Mouse (Mus musculus) erythroblast, embryonic 14.5 days (primary cell): ENCODE measurements around the gene Asb1. TPM values are rescaled to one million over a fixed set of nuclear protein-coding genes. Genes with fewer than 3 reads are reported as not detected.

Experiments
- H3K27me3 ChIP-seq: 2 replicates; pipeline ENCODE4 v1.6.1; 2012; ENCODE audit warnings: inconsistent platforms; ENCODE audit not compliant: control insufficient read depth
- H3K36me3 ChIP-seq: 2 replicates; pipeline ENCODE4 v1.6.1; 2012; ENCODE audit warnings: mild to moderate bottlenecking, inconsistent platforms; ENCODE audit not compliant: control insufficient read depth
- H3K4me1 ChIP-seq: 2 replicates; pipeline ENCODE4 v1.6.1; 2012; ENCODE audit warnings: inconsistent platforms; ENCODE audit not compliant: control insufficient read depth
- H3K4me3 ChIP-seq: replicated peaks from 2 replicates; pipeline ENCODE3; 2012; ENCODE audit warnings: moderate library complexity, mild to moderate bottlenecking, inconsistent platforms
- H3K9me3 ChIP-seq: 2 replicates; pipeline ENCODE4 v1.6.1; 2012; ENCODE audit warnings: low read length, inconsistent platforms, mixed read lengths; ENCODE audit not compliant: control insufficient read depth
- GATA1 ChIP-seq: IDR thresholded peaks from 2 replicates; pipeline ENCODE4 v1.6.1; 2012; ENCODE audit warnings: low read length, inconsistent platforms, mixed read lengths
- TAL1 ChIP-seq: IDR thresholded peaks from 3 replicates; pipeline ENCODE4 v1.6.1; 2012; ENCODE audit warnings: low read length, inconsistent platforms, mixed read lengths
- polyA plus RNA-seq: library from polyadenylated mRNA; stranded (reverse); fragments of >175 nt; gene quantifications from 2 replicates; pipeline ENCODE4 v1.2.3, GENCODE M21; 2012

Gene Asb1
- 0.63 and 3.0 TPM in 2 replicates for polyA plus RNA-seq

- Histone ChIP-seq H3K4me1 (peaks cover 84% of the 10 kb centered on the region), H3K4me3 (peak within 1 kb of the TSS; percentile 85), H3K9me3 (no peaks in the 10 kb centered on the region), H3K27me3 (no peaks in the 10 kb centered on the region), H3K36me3 (peaks cover 47% of the 10 kb centered on the region)
- TF ChIP-seq GATA1 (peak; percentile 56; the same call in 1 of the 2 replicates), TAL1 (no peak)
Measured at GRCm38 (mm10) chr1:91540271-91540826, at the start of gene Asb1. TSS of gene Asb1 (plus strand) at chr1:91540544.

GRCm38 (mm10) chr1:91492740-91493139 is 47.6 kb upstream of the Asb1 start:
- H3K9me3 ChIP-seq: no peaks in the 10 kb centered on the region
- TF ChIP-seq TAL1 (no peak), GATA1 (no peak)
- H3K36me3 ChIP-seq: no peaks in the 10 kb centered on the region
- H3K27me3 ChIP-seq: no peaks in the 10 kb centered on the region; the same call in 1 of the 2 replicates
- H3K4me3 ChIP-seq: no peak overlapping the region
- H3K4me1 ChIP-seq: peaks cover 26% of the 10 kb centered on the region

GRCm38 (mm10) chr1:91493938-91494337 is 46.4 kb upstream of the Asb1 start:
- no peak for TF ChIP-seq TAL1
- TF ChIP-seq GATA1: no peak
- Histone ChIP-seq H3K4me1 (peaks cover 26% of the 10 kb centered on the region), H3K4me3 (peak overlapping the region; percentile 89), H3K9me3 (no peaks in the 10 kb centered on the region), H3K27me3 (no peaks in the 10 kb centered on the region; the same call in 1 of the 2 replicates), H3K36me3 (peaks cover 3% of the 10 kb centered on the region)

GRCm38 (mm10) chr1:91494457-91495140 is 45.7 kb upstream of the Asb1 start, which contains the start of gene Traf3ip1:
TSS of gene Traf3ip1 (plus strand) at chr1:91494647.
- H3K4me1 ChIP-seq: peaks cover 26% of the 10 kb centered on the region
- peak within 1 kb of the TSS; percentile 89 for H3K4me3 ChIP-seq
- peaks cover 5% of the 10 kb centered on the region for H3K36me3 ChIP-seq
- no peaks in the 10 kb centered on the region for H3K9me3 ChIP-seq
- no peaks in the 10 kb centered on the region; the same call in 1 of the 2 replicates for H3K27me3 ChIP-seq
- no peak for TF ChIP-seq GATA1
- TF ChIP-seq TAL1: no peak

- Histone ChIP-seq H3K4me1 (peaks cover 26% of the 10 kb centered on the region), H3K36me3 (peaks cover 13% of the 10 kb centered on the region), H3K9me3 (no peaks in the 10 kb centered on the region), H3K27me3 (no peaks in the 10 kb centered on the region; the same call in 1 of the 2 replicates), H3K4me3 (peak overlapping the region; percentile 89)
- TF ChIP-seq GATA1 (no peak), TAL1 (no peak)
Measured at GRCm38 (mm10) chr1:91495321-91495720, 45.0 kb upstream of the Asb1 start.

- TF ChIP-seq GATA1 (no peak), TAL1 (no peak)
- no peak overlapping the region for H3K4me3 ChIP-seq
- H3K36me3 ChIP-seq: peaks cover 33% of the 10 kb centered on the region
- H3K9me3 ChIP-seq: no peaks in the 10 kb centered on the region
- H3K4me1 ChIP-seq: peaks cover 26% of the 10 kb centered on the region
- no peaks in the 10 kb centered on the region for H3K27me3 ChIP-seq
Measured at GRCm38 (mm10) chr1:91498579-91498978, 41.8 kb upstream of the Asb1 start.

GRCm38 (mm10) chr1:91504615-91505014 is 35.7 kb upstream of the Asb1 start:
- Histone ChIP-seq H3K27me3 (no peaks in the 10 kb centered on the region), H3K4me1 (no peaks in the 10 kb centered on the region), H3K4me3 (no peak overlapping the region), H3K36me3 (peaks cover 48% of the 10 kb centered on the region), H3K9me3 (no peaks in the 10 kb centered on the region)
- TF ChIP-seq GATA1 (no peak), TAL1 (no peak)

- TF ChIP-seq GATA1 (no peak), TAL1 (no peak)
- no peaks in the 10 kb centered on the region for H3K9me3 ChIP-seq
- no peaks in the 10 kb centered on the region for H3K27me3 ChIP-seq
- H3K4me3 ChIP-seq: no peak overlapping the region
- H3K36me3 ChIP-seq: peaks cover 34% of the 10 kb centered on the region
- no peaks in the 10 kb centered on the region for H3K4me1 ChIP-seq
Measured at GRCm38 (mm10) chr1:91514916-91515315, 25.4 kb upstream of the Asb1 start.

- no peak for TF ChIP-seq TAL1
- no peak for TF ChIP-seq GATA1
- peaks cover 38% of the 10 kb centered on the region for H3K36me3 ChIP-seq
- H3K4me3 ChIP-seq: no peak overlapping the region
- no peaks in the 10 kb centered on the region for H3K27me3 ChIP-seq
- no peaks in the 10 kb centered on the region for H3K4me1 ChIP-seq
- H3K9me3 ChIP-seq: no peaks in the 10 kb centered on the region
Measured at GRCm38 (mm10) chr1:91515642-91516041, 24.7 kb upstream of the Asb1 start.
